Mouse (Mus musculus) forebrain, embryonic 14.5 days (tissue): ENCODE results near the gene Snx18. TPM values are rescaled to one million over a fixed set of nuclear protein-coding genes. Genes with fewer than 3 reads are reported as not detected.

Source experiments
- ATAC-seq: fragments of 200-750 bp; cut with Nextera tagmentation; 2 replicates; pipeline ENCODE4 v1.8.0; 2017; ENCODE audit warnings: mild to moderate bottlenecking, moderate library complexity
- DNase-seq: peaks from one replicate; pipeline ENCODE4 v3.0.0-alpha.2; 2015; ENCODE audit warnings: low spot score
- H3K27ac ChIP-seq: fragments of 300-500 bp; sonication (generic); 2 replicates; pipeline ENCODE4 v1.5.1; 2014; ENCODE audit warnings: low read depth, mild to moderate bottlenecking, control low read depth, low read length, moderate library complexity
- H3K27me3 ChIP-seq: fragments of 300-500 bp; sonication (generic); replicated peaks from 2 replicates; pipeline ENCODE4 v1.6.1; 2014; ENCODE audit warnings: low read length, control low read depth, mixed read lengths; ENCODE audit not compliant: control insufficient read depth, insufficient read depth
- H3K36me3 ChIP-seq: fragments of 300-500 bp; sonication (generic); 2 replicates; pipeline ENCODE4 v1.6.1; 2014; ENCODE audit warnings: low read length, control low read depth; ENCODE audit not compliant: control insufficient read depth, insufficient read depth
- H3K4me1 ChIP-seq: fragments of 300-500 bp; sonication (generic); 2 replicates; pipeline ENCODE4 v1.6.1; 2014; ENCODE audit warnings: antibody characterized with exemption, low read length, control low read depth; ENCODE audit not compliant: control insufficient read depth, insufficient read depth
- H3K4me2 ChIP-seq: fragments of 300-500 bp; sonication (generic); 2 replicates; pipeline ENCODE4 v1.6.1; 2014; ENCODE audit warnings: mild to moderate bottlenecking, control low read depth, low read length
- H3K4me3 ChIP-seq: fragments of 300-500 bp; sonication (generic); 2 replicates; pipeline ENCODE4 v1.5.1; 2014; ENCODE audit warnings: low read depth, low read length, control low read depth
- H3K9ac ChIP-seq: fragments of 300-500 bp; sonication (generic); 2 replicates; pipeline ENCODE4 v1.6.1; 2014; ENCODE audit warnings: mild to moderate bottlenecking, low read length, control low read depth, moderate library complexity
- H3K9me3 ChIP-seq: fragments of 300-500 bp; sonication (generic); replicated peaks from 2 replicates; pipeline ENCODE4 v1.6.1; 2016; ENCODE audit warnings: low read length, control low read depth, mixed read lengths; ENCODE audit not compliant: control insufficient read depth
- WGBS: fragments of 180-500 bp; shearing (Covaris S2); extraction: QIAGEN DNeasy Blood & Tissue Kit; methylation state at CpG from one replicate; pipeline ENCODE4 v1.1.7; 2014; 5-methylcytosine and 5-hydroxymethylcytosine counted together
- polyA plus RNA-seq: library from polyadenylated mRNA; unstranded; fragments of >200 nt; fragmentation: Nextera tagmentation; extraction: Ambion mirVana; gene quantifications from 2 replicates; pipeline ENCODE4 v1.2.1, GENCODE M21; 2014

Gene Snx18
- polyA plus RNA-seq, 1 experiment from 2014 or later = 12.1 TPM

- Histone ChIP-seq H3K36me3 (no peaks in the 10 kb centered on the region), H3K9me3 (no peaks in the 10 kb centered on the region), H3K4me1 (peaks cover under 1% of the 10 kb centered on the region; the same call in 1 of the 2 replicates), H3K27ac (no peak overlapping the region), H3K9ac (no peak overlapping the region), H3K4me2 (no peak overlapping the region), H3K4me3 (no peak overlapping the region), H3K27me3 (no peaks in the 10 kb centered on the region)
- WGBS = 96% methylated on average over 12 of the region's 12 CpGs
- ATAC-seq = no peak
- no peak for DNase-seq
Measured at GRCm38 (mm10) chr13:113601831-113602604, 16.3 kb downstream of the Snx18 start.

- peaks cover 9% of the 10 kb centered on the region for H3K4me1 ChIP-seq
- DNase-seq (no peak), ATAC-seq (no peak)
- H3K9ac ChIP-seq = no peak overlapping the region
- no peaks in the 10 kb centered on the region for H3K9me3 ChIP-seq
- H3K36me3 ChIP-seq = no peaks in the 10 kb centered on the region
- H3K27ac ChIP-seq = no peak overlapping the region
- no peak overlapping the region for H3K4me3 ChIP-seq
- no peak overlapping the region for H3K4me2 ChIP-seq
- 92% methylated on average over 18 of the region's 18 CpGs for WGBS
- no peaks in the 10 kb centered on the region for H3K27me3 ChIP-seq
Measured at GRCm38 (mm10) chr13:113600531-113601463, 17.6 kb downstream of the Snx18 start.

GRCm38 (mm10) chr13:113599701-113600530, 18.4 kb downstream of the Snx18 start:
- Histone ChIP-seq H3K36me3 (no peaks in the 10 kb centered on the region), H3K9me3 (no peaks in the 10 kb centered on the region), H3K4me3 (no peak overlapping the region), H3K4me1 (peaks cover 18% of the 10 kb centered on the region), H3K27ac (no peak overlapping the region), H3K4me2 (no peak overlapping the region), H3K9ac (no peak overlapping the region), H3K27me3 (no peaks in the 10 kb centered on the region)
- 88% methylated on average over 22 of the region's 22 CpGs for WGBS
- DNase-seq (no peak), ATAC-seq (no peak)

GRCm38 (mm10) chr13:113597616-113598015, 20.7 kb downstream of the Snx18 start:
- H3K9ac ChIP-seq = no peak overlapping the region
- 90% methylated on average over 10 of the region's 10 CpGs for WGBS
- H3K4me3 ChIP-seq = no peak overlapping the region
- H3K4me2 ChIP-seq = no peak overlapping the region
- no peak overlapping the region for H3K27ac ChIP-seq
- ATAC-seq (no peak), DNase-seq (no peak)
- no peaks in the 10 kb centered on the region for H3K9me3 ChIP-seq
- no peaks in the 10 kb centered on the region for H3K27me3 ChIP-seq
- H3K36me3 ChIP-seq = peaks cover 6% of the 10 kb centered on the region; the same call in 1 of the 2 replicates
- H3K4me1 ChIP-seq = peaks cover 22% of the 10 kb centered on the region

GRCm38 (mm10) chr13:113596821-113597541, 21.4 kb downstream of the Snx18 start:
- H3K36me3 ChIP-seq = peaks cover 6% of the 10 kb centered on the region; the same call in 1 of the 2 replicates
- DNase-seq (no peak), ATAC-seq (no peak)
- no peak overlapping the region for H3K4me2 ChIP-seq
- no peak overlapping the region for H3K4me3 ChIP-seq
- peaks cover 22% of the 10 kb centered on the region for H3K4me1 ChIP-seq
- WGBS = 90% methylated on average over 13 of the region's 13 CpGs
- H3K27me3 ChIP-seq = no peaks in the 10 kb centered on the region
- no peaks in the 10 kb centered on the region for H3K9me3 ChIP-seq
- H3K27ac ChIP-seq = no peak overlapping the region
- H3K9ac ChIP-seq = no peak overlapping the region

GRCm38 (mm10) chr13:113595987-113596386, 22.4 kb downstream of the Snx18 start:
- WGBS = 58% methylated on average over 8 of the region's 8 CpGs
- H3K9me3 ChIP-seq = no peaks in the 10 kb centered on the region
- no peak overlapping the region for H3K4me3 ChIP-seq
- peaks cover 22% of the 10 kb centered on the region for H3K4me1 ChIP-seq
- ATAC-seq (peak; percentile 49; the same call in 1 of the 2 replicates), DNase-seq (peak; percentile 37)
- H3K27ac ChIP-seq = no peak overlapping the region
- no peaks in the 10 kb centered on the region for H3K27me3 ChIP-seq
- no peak overlapping the region for H3K4me2 ChIP-seq
- no peak overlapping the region for H3K9ac ChIP-seq
- H3K36me3 ChIP-seq = peaks cover 13% of the 10 kb centered on the region

GRCm38 (mm10) chr13:113595219-113595618, 23.1 kb downstream of the Snx18 start:
- Histone ChIP-seq H3K4me3 (no peak overlapping the region), H3K27ac (no peak overlapping the region), H3K9ac (no peak overlapping the region), H3K4me2 (no peak overlapping the region), H3K9me3 (no peaks in the 10 kb centered on the region), H3K27me3 (no peaks in the 10 kb centered on the region), H3K36me3 (peaks cover 19% of the 10 kb centered on the region), H3K4me1 (peaks cover 22% of the 10 kb centered on the region)
- DNase-seq (peak; percentile 64), ATAC-seq (peak; percentile 64)
- WGBS = 50% methylated on average over 8 of the region's 8 CpGs

- Histone ChIP-seq H3K36me3 (peaks cover 19% of the 10 kb centered on the region), H3K9me3 (no peaks in the 10 kb centered on the region), H3K4me2 (no peak overlapping the region), H3K4me1 (peaks cover 22% of the 10 kb centered on the region), H3K27me3 (no peaks in the 10 kb centered on the region), H3K27ac (no peak overlapping the region), H3K4me3 (no peak overlapping the region), H3K9ac (no peak overlapping the region)
- DNase-seq = peak; percentile 68
- WGBS = 43% methylated on average over 12 of the region's 12 CpGs
- peak; percentile 33; the same call in 1 of the 2 replicates for ATAC-seq
Measured at GRCm38 (mm10) chr13:113594361-113594760, 24.0 kb downstream of the Snx18 start.
